Mouse (Mus musculus) monocyte, adult 2 months (primary cell): ENCODE measurements around the gene Fam214a.

ENCODE experiments used
- DNase-seq, 2 experiments: peaks; one replicate each; pipeline ENCODE4 v3.0.0; 2022; ENCODE audit warnings: low spot score in 2 of 2, low read depth in 1 of 2

Fam214a gene

GRCm38 (mm10) chr9:74951491-74951890 is 1.2 kb upstream of the Fam214a start:
- no peak for DNase-seq

DNA sequence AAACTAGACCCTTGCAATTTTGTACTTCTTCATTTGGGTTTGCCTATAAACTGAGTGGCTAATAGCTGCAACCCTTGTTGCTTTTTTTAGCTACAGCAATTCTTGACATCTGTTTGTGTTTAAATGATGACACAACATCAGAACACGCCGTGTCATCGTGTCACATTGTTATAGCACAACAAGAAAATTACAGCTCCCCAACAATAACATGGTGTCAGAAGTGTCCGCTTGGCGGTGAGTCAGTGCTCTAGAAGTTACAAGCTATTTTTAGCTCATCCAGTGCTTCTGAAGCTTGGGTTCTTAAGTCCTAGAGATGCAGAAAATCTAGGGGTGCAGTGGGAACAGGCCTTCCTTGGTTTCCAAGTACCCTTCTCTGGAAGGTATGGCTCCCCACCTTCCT is 578 bp upstream of the Fam214a start:
- peak; percentile 40 to 48 for DNase-seq

DNA sequence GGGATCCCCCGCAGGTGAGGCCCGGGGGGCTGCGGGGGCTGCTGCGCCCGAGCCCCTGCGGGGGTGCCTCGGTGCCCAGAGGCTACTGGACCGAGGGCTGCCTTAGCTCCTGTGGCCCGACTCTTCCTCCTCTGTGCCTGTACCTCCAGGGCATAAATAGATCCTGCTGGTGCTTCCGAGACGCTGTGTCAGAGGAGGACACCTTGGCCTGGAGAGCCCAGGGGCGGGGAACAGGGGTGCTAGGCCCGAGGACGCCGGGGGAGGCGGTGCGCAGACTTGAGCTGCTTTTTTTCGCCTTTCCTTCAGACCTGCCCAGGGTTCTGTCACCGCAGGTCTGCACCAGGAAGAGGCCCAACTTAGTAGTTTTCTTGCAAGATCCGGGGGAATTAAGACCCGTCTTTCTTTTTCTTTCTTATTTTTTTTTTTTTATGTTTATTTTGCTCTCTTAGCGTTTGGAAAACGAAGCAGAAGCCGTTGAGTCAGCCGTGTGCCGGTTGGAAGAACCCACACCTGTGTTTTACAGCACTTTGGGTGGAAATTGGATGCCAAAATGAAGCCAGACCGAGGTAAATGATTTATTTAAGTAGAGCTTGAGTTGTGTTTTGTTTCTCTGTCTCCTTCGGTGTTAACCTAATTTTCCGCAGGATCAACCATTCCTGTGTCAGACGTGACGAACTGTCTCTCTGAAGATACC is 728 bp downstream of the Fam214a start:
- peak in 1 of 2 experiments; percentile 43 for DNase-seq

GRCm38 (mm10) chr9:74953959-74954279 is 1.2 kb downstream of the Fam214a start:
- no peak for DNase-seq

DNA sequence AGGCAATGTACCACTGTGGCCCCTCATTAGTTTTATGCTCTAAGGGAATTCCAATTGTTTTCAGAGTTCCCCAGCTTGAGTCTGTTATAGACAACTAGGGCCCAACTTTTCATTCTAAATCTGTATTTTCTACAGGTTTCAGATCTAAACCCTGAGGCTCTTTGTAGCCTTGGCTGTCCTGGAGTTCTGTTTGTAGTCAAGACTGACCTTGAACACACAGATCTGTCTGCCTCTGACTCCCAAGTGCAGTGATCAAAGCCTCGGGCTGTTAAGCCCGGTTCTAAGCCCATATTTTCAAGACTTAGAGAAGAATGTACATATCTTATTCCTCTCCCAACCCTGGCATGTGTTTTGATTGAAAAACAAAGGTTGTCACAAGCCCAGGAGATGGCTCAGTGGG is 1.7 kb downstream of the Fam214a start:
- DNase-seq, result no peak

GRCm38 (mm10) chr9:74960630-74961029 is 7.9 kb downstream of the Fam214a start:
- no peak for DNase-seq

GRCm38 (mm10) chr9:74961073-74961575 is 8.4 kb downstream of the Fam214a start:
- no peak for DNase-seq

DNA sequence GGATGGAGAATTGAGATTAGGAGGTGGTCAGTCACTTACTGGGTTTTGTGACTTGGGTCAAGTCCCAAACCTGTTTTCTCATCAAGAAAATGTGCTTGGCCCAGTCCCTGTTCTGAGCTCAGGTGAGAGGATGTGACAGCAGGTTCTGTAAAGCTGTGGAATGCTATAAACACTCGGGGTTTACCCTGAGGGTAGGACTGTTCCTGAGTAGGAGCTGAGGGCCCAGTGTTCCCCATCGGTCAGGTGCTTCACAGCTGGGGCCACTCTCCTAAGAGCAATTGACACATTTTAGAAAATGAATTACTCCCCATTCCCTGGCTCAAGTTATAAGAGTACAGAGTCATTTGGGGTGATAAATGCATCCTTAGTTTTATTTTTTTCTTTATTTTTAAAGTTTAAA is 11.3 kb downstream of the Fam214a start:
- no peak for DNase-seq

GRCm38 (mm10) chr9:74964866-74965384 is 12.2 kb downstream of the Fam214a start:
- DNase-seq, result peak in 1 of 2 experiments; percentile 5

GRCm38 (mm10) chr9:74966200-74966599 is 13.5 kb downstream of the Fam214a start:
- no peak for DNase-seq

GRCm38 (mm10) chr9:74968647-74969428 is 16.2 kb downstream of the Fam214a start:
- no peak for DNase-seq

DNA sequence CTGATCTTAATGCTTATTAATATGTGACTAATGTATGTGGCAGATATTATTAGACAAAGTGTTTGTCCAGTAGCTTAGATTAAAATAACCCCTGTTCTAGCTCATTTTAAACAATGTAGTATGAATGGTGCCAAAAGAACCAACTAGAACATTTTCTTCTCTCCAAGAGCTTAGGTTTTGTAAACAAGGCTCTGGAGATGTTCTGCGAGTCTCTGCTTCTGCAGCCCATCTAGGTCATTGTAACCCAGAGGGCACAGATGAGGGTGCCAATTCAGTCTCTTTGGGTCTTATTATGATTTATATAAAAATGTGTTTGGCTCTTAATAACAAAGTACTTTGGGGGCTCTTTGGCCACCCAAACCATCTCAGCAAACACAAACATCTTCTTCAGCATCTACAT is 17.9 kb downstream of the Fam214a start:
- DNase-seq, result no peak

DNA sequence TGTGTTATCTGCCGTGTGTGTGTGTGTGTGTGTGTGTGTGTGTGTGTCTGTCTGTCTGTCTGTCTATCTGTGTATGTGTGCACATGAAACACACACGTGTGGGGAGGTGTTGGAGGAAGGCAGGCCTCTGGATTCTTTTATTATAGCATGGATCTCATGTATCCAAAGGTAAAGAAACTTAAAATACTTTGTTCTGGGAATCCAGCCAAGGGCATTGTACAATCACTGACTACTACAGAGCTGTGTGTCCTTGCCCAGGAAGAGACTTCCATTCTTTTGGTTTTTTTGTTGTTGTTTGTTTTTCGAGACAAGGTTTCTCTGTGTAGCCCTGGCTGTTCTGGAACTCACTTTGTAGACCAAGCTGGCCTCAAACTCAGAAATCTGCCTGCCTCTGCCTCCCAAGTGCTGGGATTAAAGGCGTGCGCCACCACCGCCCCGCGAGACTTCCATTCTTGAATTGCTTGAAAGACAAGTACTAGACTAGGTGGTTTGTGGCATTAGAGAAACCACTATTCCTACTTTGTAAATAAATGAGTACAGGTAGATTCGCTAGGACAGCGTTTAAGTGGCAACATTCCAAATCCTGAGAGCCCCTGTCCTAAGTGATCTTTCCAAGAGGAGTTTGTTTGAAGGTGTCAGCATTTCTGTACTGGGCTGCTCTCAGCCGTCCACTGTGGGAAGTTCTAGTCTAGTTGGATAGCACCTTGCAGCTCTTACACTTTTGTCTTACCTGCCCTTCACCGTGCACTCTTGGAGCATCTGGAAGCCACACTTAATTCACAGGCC is 18.7 kb downstream of the Fam214a start:
- DNase-seq, result no peak

- no peak for DNase-seq
Observed at GRCm38 (mm10) chr9:74972736-74973135, 20.1 kb downstream of the Fam214a start.

- DNase-seq, result no peak
Observed at GRCm38 (mm10) chr9:74973154-74973553, 20.5 kb downstream of the Fam214a start.

GRCm38 (mm10) chr9:74974758-74975157 is 22.1 kb downstream of the Fam214a start:
- no peak for DNase-seq

GRCm38 (mm10) chr9:74975416-74975815 is 22.7 kb downstream of the Fam214a start:
- no peak for DNase-seq

- peak; percentile 31 to 58 for DNase-seq
Observed at GRCm38 (mm10) chr9:74975911-74976563, 23.4 kb downstream of the Fam214a start.

- DNase-seq, result no peak
Observed at GRCm38 (mm10) chr9:74977251-74977650, 24.6 kb downstream of the Fam214a start.

DNA sequence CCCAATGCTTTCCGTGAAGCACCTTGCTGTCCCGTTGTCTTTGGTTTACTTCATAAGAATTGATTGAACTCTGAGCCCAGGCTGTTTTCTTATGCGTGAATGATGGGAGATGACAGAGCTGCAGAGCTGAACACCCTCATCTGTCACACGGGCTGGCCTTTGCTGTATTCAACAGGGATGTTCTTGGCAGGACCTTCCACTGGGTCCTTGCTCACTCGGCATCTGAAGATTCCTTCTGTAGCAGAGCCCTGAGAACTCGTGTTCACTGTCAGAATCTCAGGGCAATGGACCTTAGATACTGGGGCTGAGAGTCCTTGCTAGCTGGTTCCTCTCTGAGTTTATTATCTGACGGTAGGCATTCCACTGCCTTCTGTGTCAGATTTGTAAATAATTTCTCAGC is 25.3 kb downstream of the Fam214a start:
- no peak for DNase-seq

DNA sequence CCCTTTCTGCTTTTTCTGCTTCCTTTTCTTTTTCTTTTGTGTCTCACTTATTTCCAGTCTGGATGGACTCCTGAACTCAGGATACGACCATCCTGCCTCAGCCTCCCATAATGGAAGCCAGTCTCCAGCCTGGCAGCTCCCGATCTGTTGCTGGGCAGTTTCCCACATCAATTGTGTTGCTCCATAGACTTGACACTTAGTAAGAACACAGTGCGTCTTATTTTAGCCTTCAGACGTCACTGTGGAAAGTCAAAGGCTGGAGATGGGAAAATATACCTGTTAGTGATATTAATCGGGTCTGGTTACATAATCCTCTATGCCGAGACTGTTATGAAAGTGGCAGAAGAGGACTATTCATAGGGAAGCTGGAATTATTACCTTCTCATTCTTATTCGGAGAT is 26.2 kb downstream of the Fam214a start:
- DNase-seq, result no peak
